Mouse (Mus musculus) embryonic fibroblast, embryonic 13.5 days (primary cell): ENCODE results near the gene Dnase1l3. TPM values are rescaled to one million over a fixed set of nuclear protein-coding genes. Genes with fewer than 3 reads are reported as not detected.

ENCODE experiments used
- H3K27ac ChIP-seq: 2 replicates; pipeline ENCODE4 v1.5.1; 2012; ENCODE audit warnings: low read length, control low read depth, inconsistent platforms; ENCODE audit not compliant: insufficient read depth
- H3K4me1 ChIP-seq: 2 replicates; pipeline ENCODE4 v1.6.1; 2011; ENCODE audit warnings: low read length; ENCODE audit not compliant: control insufficient read depth, insufficient read depth
- H3K4me3 ChIP-seq: 2 replicates; pipeline ENCODE4 v1.5.1; 2011; ENCODE audit warnings: mild to moderate bottlenecking, control low read depth, low read length; ENCODE audit not compliant: insufficient read depth
- CTCF ChIP-seq: IDR thresholded peaks from 2 replicates; pipeline ENCODE4 v1.5.1; 2011; ENCODE audit warnings: mild to moderate bottlenecking, control low read depth, low read length, moderate library complexity, borderline replicate concordance; ENCODE audit not compliant: insufficient read depth
- POLR2A ChIP-seq: IDR thresholded peaks from 2 replicates; pipeline ENCODE4 v1.6.1; 2011; ENCODE audit warnings: low read depth, mild to moderate bottlenecking, control low read depth, low read length, moderate library complexity
- polyA plus RNA-seq: library from polyadenylated mRNA; stranded (reverse); fragments of >200 nt; gene quantifications from 2 replicates; pipeline ENCODE4 v1.2.4, GENCODE M21; 2011; ENCODE audit warnings: low read depth; ENCODE audit not compliant: missing spikeins, insufficient read length

Gene Dnase1l3
- not detected in 2 replicates for polyA plus RNA-seq

GRCm38 (mm10) chr14:7994271-7994767, at the start of gene Dnase1l3:
Dnase1l3 (minus strand) TSS chr14:7994573.
- H3K4me3 ChIP-seq: no peak within 1 kb of the TSS
- TF ChIP-seq POLR2A (no peak), CTCF (peak; percentile 28; the same call in 1 of the 2 replicates)
- no peak within 1 kb of the TSS for H3K27ac ChIP-seq
- peaks cover 7% of the 10 kb centered on the region for H3K4me1 ChIP-seq

GRCm38 (mm10) chr14:8042577-8042976, 48.2 kb upstream of the Dnase1l3 start:
- Histone ChIP-seq H3K27ac (no peak overlapping the region), H3K4me3 (no peak overlapping the region), H3K4me1 (no peaks in the 10 kb centered on the region)
- TF ChIP-seq POLR2A (no peak), CTCF (no peak)

- no peaks in the 10 kb centered on the region for H3K4me1 ChIP-seq
- TF ChIP-seq POLR2A (no peak), CTCF (no peak)
- no peak overlapping the region for H3K4me3 ChIP-seq
- H3K27ac ChIP-seq: no peak overlapping the region
These were observed 47.7 kb upstream of the Dnase1l3 start for GRCm38 (mm10) chr14:8042120-8042519.

- Histone ChIP-seq H3K4me1 (no peaks in the 10 kb centered on the region), H3K4me3 (no peak overlapping the region), H3K27ac (no peak overlapping the region)
- TF ChIP-seq POLR2A: no peak
- no peak for TF ChIP-seq CTCF
These were observed 46.7 kb upstream of the Dnase1l3 start for GRCm38 (mm10) chr14:8040911-8041678.

- H3K27ac ChIP-seq: no peak overlapping the region
- no peak overlapping the region for H3K4me3 ChIP-seq
- no peaks in the 10 kb centered on the region for H3K4me1 ChIP-seq
- TF ChIP-seq CTCF (no peak), POLR2A (no peak)
These were observed 45.8 kb upstream of the Dnase1l3 start for GRCm38 (mm10) chr14:8040179-8040578.

DNA sequence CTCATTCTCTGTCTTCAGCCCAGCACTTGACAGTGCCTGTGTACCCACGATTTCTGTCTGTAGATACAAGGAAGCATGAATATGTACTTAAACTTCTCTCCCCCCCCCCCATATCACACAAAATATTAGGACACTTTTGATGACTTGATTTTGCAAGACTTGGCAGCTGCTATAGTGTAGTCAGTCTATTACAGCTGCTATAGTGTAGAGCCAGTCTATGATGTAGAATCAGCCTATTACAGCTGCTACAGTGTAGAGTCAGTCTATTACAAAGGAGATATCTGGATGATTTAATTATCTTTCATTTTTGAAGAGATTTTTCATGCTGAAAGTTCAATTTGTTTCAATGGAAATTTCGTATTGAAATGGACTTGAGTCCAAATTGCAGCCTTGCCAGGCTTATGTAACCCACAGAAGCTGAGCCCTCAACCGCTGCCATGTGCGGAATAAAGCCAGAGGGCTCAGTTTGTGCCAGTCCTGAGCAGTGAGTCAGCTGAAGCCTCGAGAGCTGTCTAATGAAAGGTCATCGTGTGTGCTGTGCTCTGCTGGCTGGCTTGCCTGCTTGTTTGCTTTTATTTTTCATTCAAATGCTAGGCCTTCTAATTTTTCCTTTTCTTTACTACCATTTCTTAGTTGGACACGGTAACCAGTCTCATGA, 44.5 kb upstream of the Dnase1l3 start:
- H3K27ac ChIP-seq: no peak overlapping the region
- no peaks in the 10 kb centered on the region for H3K4me1 ChIP-seq
- no peak for TF ChIP-seq POLR2A
- TF ChIP-seq CTCF: no peak
- no peak overlapping the region for H3K4me3 ChIP-seq

DNA sequence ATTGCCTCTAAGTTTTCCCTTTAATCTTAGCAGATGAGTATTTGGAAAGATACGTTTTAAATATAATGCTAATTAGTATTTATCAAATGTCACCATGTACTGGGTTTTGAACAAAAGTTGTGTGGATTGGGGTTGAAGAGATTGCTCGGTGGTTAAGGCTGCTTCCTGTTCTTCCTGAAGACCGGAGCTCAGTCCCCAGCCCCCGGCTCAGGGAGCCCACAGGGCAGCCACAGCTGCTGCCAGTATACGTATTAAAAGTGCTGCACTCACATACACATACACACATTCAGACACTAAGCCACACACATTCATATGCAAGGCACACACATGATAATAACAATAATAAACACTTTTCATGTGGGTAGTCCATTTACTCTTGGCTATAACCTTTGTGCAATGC, 43.8 kb upstream of the Dnase1l3 start:
- Histone ChIP-seq H3K27ac (no peak overlapping the region), H3K4me3 (no peak overlapping the region), H3K4me1 (no peaks in the 10 kb centered on the region)
- TF ChIP-seq CTCF (no peak), POLR2A (no peak)

DNA sequence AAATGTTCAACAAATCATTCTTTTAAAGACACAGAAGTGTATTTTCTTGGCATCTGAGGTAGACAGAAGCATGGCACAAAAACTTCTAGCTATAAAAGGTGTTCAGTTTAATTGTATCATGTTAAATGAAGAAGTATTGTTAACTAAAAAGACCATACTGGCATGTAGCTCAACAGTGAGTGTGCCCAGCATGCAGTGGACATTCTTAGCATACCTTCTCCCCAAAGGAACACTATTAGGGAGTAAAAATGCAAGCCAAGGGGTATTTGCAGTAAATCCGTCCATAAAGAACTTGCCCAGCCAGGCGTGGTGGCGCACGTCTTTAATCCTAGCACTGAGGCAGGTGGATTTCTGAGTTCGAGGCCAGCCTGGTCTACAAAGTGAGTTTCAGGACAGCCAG, 42.0 kb upstream of the Dnase1l3 start:
- H3K4me3 ChIP-seq: no peak overlapping the region
- TF ChIP-seq POLR2A: no peak
- TF ChIP-seq CTCF: no peak
- no peak overlapping the region for H3K27ac ChIP-seq
- H3K4me1 ChIP-seq: no peaks in the 10 kb centered on the region

GRCm38 (mm10) chr14:8035951-8036350, 41.6 kb upstream of the Dnase1l3 start:
- no peak for TF ChIP-seq POLR2A
- no peak for TF ChIP-seq CTCF
- Histone ChIP-seq H3K4me3 (no peak overlapping the region), H3K4me1 (no peaks in the 10 kb centered on the region), H3K27ac (no peak overlapping the region)

DNA sequence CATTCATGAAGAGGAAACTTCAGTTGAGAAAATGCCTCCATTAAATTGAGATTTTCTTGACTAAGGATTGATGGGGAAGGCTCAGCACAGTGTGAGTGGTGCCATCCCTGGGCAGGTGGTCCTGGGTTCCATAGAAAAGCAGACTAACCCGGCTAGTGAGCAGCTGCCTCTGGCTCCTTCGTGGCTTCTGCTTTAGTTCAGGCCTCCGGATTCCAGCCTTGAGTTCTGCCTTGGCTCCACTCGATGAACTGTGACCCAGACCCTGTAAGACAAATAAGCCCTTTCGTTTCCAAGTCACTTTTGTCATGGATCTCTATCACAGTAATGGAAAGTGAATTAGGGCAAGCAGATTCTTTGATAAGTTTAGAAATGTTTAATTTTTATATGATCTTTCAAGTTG, 40.2 kb upstream of the Dnase1l3 start:
- TF ChIP-seq CTCF (no peak), POLR2A (no peak)
- no peak overlapping the region for H3K4me3 ChIP-seq
- H3K4me1 ChIP-seq: no peaks in the 10 kb centered on the region
- no peak overlapping the region for H3K27ac ChIP-seq
